Mouse (Mus musculus) hindbrain, embryonic 16.5 days (tissue): ENCODE measurements around the gene Vps25. TPM values are rescaled to one million over a fixed set of nuclear protein-coding genes. Genes with fewer than 3 reads are reported as not detected.

ENCODE experiments used
- ATAC-seq: fragments of 200-750 bp; cut with Nextera tagmentation; 2 replicates; pipeline ENCODE4 v1.8.0; 2017; ENCODE audit warnings: moderate TSS enrichment, moderate library complexity
- H3K27ac ChIP-seq: fragments of 300-500 bp; sonication (generic); 2 replicates; pipeline ENCODE4 v1.5.1; 2014; ENCODE audit warnings: low read depth, mild to moderate bottlenecking, control low read depth, low read length, moderate library complexity
- H3K27me3 ChIP-seq: fragments of 300-500 bp; sonication (generic); replicated peaks from 2 replicates; pipeline ENCODE4 v1.6.1; 2014; ENCODE audit warnings: low read length; ENCODE audit not compliant: control insufficient read depth, insufficient read depth
- H3K36me3 ChIP-seq: fragments of 300-500 bp; sonication (generic); 2 replicates; pipeline ENCODE4 v1.6.1; 2014; ENCODE audit warnings: mild to moderate bottlenecking, low read length, moderate library complexity, mixed read lengths; ENCODE audit not compliant: control insufficient read depth, insufficient read depth
- H3K4me1 ChIP-seq: fragments of 300-500 bp; sonication (generic); 2 replicates; pipeline ENCODE4 v1.6.1; 2014; ENCODE audit warnings: low read depth, low read length; ENCODE audit not compliant: control insufficient read depth, insufficient read depth
- H3K4me2 ChIP-seq: fragments of 300-500 bp; sonication (generic); 2 replicates; pipeline ENCODE4 v1.6.1; 2014; ENCODE audit warnings: mild to moderate bottlenecking, low read length, control low read depth, moderate library complexity
- H3K4me3 ChIP-seq: fragments of 300-500 bp; sonication (generic); 2 replicates; pipeline ENCODE4 v1.5.1; 2014; ENCODE audit warnings: mild to moderate bottlenecking, low read length, control low read depth, moderate library complexity
- H3K9ac ChIP-seq: fragments of 300-500 bp; sonication (generic); 2 replicates; pipeline ENCODE4 v1.6.1; 2014; ENCODE audit warnings: low read depth, mild to moderate bottlenecking, control low read depth, low read length, moderate library complexity
- H3K9me3 ChIP-seq: fragments of 300-500 bp; sonication (generic); 2 replicates; pipeline ENCODE4 v1.6.1; 2014; ENCODE audit warnings: mild to moderate bottlenecking, low read length, moderate library complexity; ENCODE audit not compliant: control insufficient read depth
- WGBS: fragments of 180-500 bp; shearing (Covaris S2); extraction: QIAGEN DNeasy Blood & Tissue Kit; methylation state at CpG from one replicate; pipeline ENCODE4 v1.1.7; 2014; 5-methylcytosine and 5-hydroxymethylcytosine counted together
- polyA plus RNA-seq: library from polyadenylated mRNA; unstranded; fragments of >200 nt; fragmentation: Nextera tagmentation; extraction: Ambion mirVana; gene quantifications from 2 replicates; pipeline ENCODE4 v1.2.1, GENCODE M21; 2015

The Vps25 gene
- polyA plus RNA-seq, 1 experiment from 2014 or later, result 131 TPM

DNA sequence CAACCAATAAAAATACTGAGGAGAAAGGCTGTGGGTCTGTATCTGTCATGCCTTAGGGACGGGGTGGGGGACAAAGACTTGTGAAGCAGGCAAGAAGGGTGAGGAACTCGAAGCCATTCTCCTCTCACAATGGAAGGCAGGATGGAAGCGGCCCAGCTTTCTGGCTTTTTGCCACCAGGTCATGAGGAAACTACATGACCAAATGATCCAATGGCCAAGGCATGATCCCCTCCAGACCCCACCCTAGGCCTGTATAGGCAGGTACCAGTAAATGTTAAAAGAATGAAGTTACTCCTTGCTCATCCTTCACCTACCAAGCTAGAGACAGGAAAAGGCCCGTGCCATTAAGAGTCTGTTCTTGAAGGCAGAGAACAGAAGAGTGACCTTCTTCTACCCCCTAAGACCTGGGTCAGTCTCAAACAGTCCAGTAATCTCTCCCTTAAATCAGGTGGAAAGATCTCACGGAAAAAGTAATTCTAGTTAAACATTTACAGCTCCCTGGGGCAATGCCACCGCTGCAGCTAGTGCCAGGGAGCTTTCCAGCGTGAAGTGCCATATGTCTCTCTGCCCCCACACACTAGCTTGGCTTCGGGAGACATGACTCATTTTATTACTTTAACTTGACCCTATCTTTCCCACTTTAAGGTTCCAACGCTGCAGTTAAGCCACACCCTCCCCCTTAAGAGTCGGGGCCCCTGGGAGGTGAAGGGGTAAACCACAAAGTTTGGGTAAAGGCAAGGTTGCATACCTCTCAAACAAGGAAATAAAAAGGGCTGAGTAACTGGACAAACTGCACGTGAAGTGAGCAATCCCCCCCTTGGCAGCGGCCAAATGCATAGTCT is 24.1 kb downstream of the Vps25 start:
- Histone ChIP-seq H3K27me3 (no peaks in the 10 kb centered on the region), H3K27ac (no peak overlapping the region), H3K9me3 (no peaks in the 10 kb centered on the region), H3K4me2 (peak overlapping the region; percentile 87), H3K36me3 (no peaks in the 10 kb centered on the region), H3K4me3 (peak overlapping the region; percentile 54), H3K9ac (peak overlapping the region; percentile 73; the same call in 1 of the 2 replicates), H3K4me1 (peaks cover 24% of the 10 kb centered on the region)
- WGBS, result 69% methylated on average over 12 of the region's 12 CpGs
- no peak for ATAC-seq

DNA sequence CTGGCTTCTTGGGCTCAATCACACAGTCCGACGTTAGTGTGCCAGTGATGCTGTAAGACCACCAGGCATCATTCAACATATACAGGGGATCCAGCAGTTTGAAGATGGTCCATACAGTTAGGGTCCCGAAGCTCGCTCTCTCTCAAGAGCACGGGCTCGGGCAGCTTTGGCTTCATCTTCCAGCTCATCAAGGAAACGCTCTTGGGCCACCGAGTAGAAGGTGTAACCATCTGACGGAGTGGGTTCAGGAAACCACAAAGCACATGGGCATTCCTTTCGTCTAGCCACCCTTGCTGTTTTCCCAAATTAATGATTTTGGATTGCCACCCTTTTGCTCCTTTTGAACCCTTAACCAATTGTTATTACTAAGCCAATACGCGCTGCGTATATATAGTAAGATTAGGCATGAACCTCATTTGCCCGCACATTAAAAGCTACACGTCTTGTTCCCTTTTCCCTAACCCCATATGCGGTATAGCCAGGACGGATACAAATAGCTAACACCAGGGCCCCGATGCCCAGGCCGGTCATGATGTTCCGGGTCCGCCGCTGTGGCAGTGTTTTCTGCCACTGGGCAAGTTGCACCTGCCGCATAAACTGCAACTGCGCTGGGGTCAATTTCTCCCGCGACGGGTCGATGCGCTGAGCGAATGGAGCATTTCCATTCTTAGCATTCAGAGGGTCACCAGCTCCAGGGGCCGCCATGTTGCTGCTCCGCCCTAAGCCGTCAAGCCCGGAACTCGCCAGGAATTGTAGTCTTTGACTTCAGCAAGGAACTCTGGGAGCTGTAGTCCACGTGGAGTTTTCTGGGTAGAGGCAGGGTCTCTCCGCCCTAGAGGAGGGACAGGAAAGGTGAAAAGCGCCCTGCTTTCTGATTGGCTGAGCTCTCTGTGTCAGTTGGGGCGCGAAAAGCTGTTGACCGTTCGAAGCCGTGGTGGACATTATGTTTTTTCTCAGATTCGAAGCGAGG is 25.0 kb downstream of the Vps25 start, which contains the start of the genes Cntd1 and Coa3:
Gene Cntd1 (plus strand): TSS at position 790 of the 970 bp plus-strand sequence.
Gene Coa3 (minus strand): TSS at position 892 of the 970 bp plus-strand sequence.
- H3K4me2 ChIP-seq, result peak within 1 kb of the TSS; percentile 87
- no peaks in the 10 kb centered on the region for H3K9me3 ChIP-seq
- H3K36me3 ChIP-seq, result no peaks in the 10 kb centered on the region
- H3K4me1 ChIP-seq, result peaks cover 24% of the 10 kb centered on the region
- ATAC-seq, result peak; percentile 99
- peak within 1 kb of the TSS; percentile 73 for H3K9ac ChIP-seq
- 11% methylated on average over 45 of the region's 45 CpGs for WGBS
- no peaks in the 10 kb centered on the region for H3K27me3 ChIP-seq
- peak within 1 kb of the TSS; percentile 54 for H3K4me3 ChIP-seq
- H3K27ac ChIP-seq, result peak within 1 kb of the TSS; percentile 57; the same call in 1 of the 2 replicates

DNA sequence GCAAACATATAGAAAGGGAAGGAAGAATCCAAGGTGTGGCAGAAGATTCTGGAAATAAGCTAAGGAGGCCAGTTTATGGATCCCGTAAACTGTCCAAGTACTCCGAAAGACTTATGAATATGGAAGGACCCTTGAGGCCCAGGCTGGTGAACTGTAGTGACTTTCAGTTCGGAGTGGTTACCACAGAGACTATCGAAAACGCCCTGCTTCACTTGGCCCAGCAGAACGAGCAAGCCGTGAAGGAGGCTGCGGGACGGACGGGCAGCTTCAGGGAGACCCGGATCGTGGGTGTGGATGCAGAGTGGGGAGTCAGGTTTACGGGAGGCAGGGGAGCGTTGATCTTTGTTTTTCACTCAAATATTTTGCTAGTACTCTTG is 25.7 kb downstream of the Vps25 start:
- 63% methylated on average over 14 of the region's 14 CpGs for WGBS
- H3K4me1 ChIP-seq, result peaks cover 24% of the 10 kb centered on the region
- no peaks in the 10 kb centered on the region for H3K27me3 ChIP-seq
- peak overlapping the region; percentile 54 for H3K4me3 ChIP-seq
- H3K9ac ChIP-seq, result peak overlapping the region; percentile 29
- H3K4me2 ChIP-seq, result peak overlapping the region; percentile 78
- H3K9me3 ChIP-seq, result no peaks in the 10 kb centered on the region
- ATAC-seq, result no peak; the same call in 1 of the 2 replicates
- H3K36me3 ChIP-seq, result no peaks in the 10 kb centered on the region
- H3K27ac ChIP-seq, result no peak overlapping the region

DNA sequence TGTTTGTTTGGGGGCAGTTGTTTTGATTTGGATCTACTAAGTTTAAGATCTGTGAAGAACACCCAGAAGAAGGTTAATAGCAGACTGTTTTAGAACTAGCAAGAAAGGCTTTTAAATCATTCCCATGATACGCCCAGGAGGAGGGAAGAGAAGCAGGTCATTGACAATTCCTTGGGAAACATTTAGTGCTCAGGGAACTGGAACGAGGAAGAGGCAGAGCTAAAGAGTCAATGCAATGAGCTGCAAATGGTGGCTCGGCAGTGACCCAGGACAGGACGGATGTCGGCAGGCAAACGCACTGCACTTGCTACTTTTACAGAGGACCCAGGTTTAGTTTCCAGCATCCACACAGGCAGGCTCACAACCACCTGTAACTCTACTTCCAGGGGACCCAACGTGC is 27.3 kb downstream of the Vps25 start:
- WGBS, result 37% methylated on average over 7 of the region's 7 CpGs
- Histone ChIP-seq H3K27me3 (no peaks in the 10 kb centered on the region), H3K4me1 (peaks cover 24% of the 10 kb centered on the region), H3K9ac (no peak overlapping the region), H3K4me3 (no peak overlapping the region), H3K9me3 (no peaks in the 10 kb centered on the region), H3K36me3 (no peaks in the 10 kb centered on the region), H3K27ac (no peak overlapping the region), H3K4me2 (no peak overlapping the region)
- ATAC-seq, result no peak

DNA sequence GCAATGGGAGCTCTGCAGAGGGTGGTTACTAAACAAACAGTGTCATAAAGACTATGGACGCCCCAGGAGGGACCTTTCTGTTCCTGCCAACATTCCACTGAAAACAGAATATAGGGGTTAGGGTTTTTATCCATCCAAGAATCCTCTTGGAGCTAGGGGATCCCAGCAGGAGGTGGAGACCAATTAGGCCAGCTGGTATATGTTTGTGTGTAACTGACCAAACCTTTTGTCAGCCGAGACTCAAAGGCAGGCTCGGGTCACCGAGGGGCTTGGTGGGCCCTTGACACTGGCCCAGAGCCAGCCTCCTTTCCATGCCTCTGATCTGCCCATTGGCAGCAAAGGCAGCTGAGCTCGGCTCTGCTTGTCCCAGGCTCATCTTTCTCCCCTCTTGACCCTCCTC is 29.4 kb downstream of the Vps25 start:
- H3K4me2 ChIP-seq, result no peak overlapping the region
- no peak for ATAC-seq
- H3K9me3 ChIP-seq, result no peaks in the 10 kb centered on the region
- no peak overlapping the region for H3K9ac ChIP-seq
- no peak overlapping the region for H3K27ac ChIP-seq
- no peaks in the 10 kb centered on the region for H3K27me3 ChIP-seq
- 32% methylated on average over 5 of the region's 5 CpGs for WGBS
- no peaks in the 10 kb centered on the region for H3K36me3 ChIP-seq
- H3K4me3 ChIP-seq, result no peak overlapping the region
- peaks cover 8% of the 10 kb centered on the region for H3K4me1 ChIP-seq

DNA sequence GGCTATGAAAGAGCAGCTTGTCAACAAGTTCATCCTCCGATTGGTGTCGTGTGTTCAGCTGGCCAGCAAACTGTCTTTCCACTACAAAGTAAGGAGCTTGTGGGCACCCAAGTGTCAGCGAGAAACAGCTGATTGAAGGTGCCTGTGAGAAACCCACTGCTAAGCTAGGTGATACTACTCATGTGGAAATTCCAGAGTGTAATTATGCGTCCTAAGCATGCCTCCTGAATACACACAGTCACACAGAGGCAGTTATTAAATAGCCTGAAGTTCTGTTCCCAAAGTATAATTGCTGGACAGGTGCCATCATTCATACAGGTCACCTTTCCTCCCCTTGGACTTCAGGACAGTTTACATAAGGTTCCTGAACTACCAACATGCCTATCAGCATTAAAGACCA is 30.3 kb downstream of the Vps25 start:
- Histone ChIP-seq H3K27ac (no peak overlapping the region), H3K36me3 (peaks cover 3% of the 10 kb centered on the region; the same call in 1 of the 2 replicates), H3K4me2 (no peak overlapping the region), H3K4me1 (peaks cover 5% of the 10 kb centered on the region), H3K9ac (no peak overlapping the region), H3K27me3 (no peaks in the 10 kb centered on the region), H3K4me3 (no peak overlapping the region), H3K9me3 (no peaks in the 10 kb centered on the region)
- ATAC-seq, result no peak
- WGBS, result 71% methylated on average over 4 of the region's 4 CpGs

DNA sequence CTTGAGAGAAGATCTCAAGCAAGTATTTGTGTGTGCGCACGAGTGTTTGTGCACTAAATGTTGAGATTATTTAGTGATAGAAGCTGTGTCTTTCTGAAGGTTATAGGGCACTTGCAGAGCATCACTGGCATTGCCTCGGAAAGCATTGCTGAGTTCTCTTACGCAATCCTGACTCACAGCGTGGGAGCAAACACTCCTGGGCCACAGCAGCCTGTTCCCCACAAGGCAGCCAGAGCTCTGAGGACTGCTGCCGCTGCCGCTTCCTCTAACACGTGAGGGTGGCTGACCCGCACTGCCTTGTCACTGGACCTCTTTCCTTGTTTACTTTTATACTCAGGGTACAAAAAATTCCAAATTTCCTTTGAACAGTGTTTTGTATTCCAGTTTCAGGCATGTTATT is 33.8 kb downstream of the Vps25 start:
- H3K4me3 ChIP-seq, result no peak overlapping the region
- peaks cover 15% of the 10 kb centered on the region for H3K36me3 ChIP-seq
- no peak for ATAC-seq

DNA sequence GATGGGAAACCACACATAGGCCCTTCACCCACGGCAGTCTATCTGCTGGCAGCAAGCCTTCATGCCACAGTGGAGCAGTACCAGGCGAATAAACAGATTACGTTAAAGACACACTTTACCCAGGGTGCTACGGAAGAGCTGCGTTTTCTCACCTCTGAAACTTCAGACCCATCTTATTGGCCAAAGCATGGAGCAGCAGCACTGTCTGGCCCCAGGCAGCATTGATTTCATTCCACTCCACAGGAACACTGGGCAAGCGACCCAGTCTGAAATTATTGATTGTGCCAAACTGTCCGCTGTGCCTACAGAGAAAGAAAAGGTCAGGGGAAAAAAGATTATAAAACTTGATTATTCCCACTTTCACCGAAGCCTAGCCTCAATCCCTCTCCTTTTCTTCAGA is 37.7 kb downstream of the Vps25 start:
- Histone ChIP-seq H3K36me3 (peaks cover 21% of the 10 kb centered on the region), H3K4me2 (no peak overlapping the region), H3K9ac (no peak overlapping the region), H3K4me1 (no peaks in the 10 kb centered on the region), H3K27me3 (no peaks in the 10 kb centered on the region), H3K9me3 (no peaks in the 10 kb centered on the region), H3K4me3 (no peak overlapping the region), H3K27ac (no peak overlapping the region)
- ATAC-seq, result no peak
- 96% methylated on average over 8 of the region's 8 CpGs for WGBS

More for the DNA sequence above, 33.8 kb downstream of the Vps25 start:
- WGBS, result 78% methylated on average over 9 of the region's 9 CpGs
- no peaks in the 10 kb centered on the region for H3K27me3 ChIP-seq
- H3K9me3 ChIP-seq, result no peaks in the 10 kb centered on the region
- no peak overlapping the region for H3K4me2 ChIP-seq
- H3K4me1 ChIP-seq, result no peaks in the 10 kb centered on the region
- no peak overlapping the region for H3K9ac ChIP-seq
- H3K27ac ChIP-seq, result no peak overlapping the region

DNA sequence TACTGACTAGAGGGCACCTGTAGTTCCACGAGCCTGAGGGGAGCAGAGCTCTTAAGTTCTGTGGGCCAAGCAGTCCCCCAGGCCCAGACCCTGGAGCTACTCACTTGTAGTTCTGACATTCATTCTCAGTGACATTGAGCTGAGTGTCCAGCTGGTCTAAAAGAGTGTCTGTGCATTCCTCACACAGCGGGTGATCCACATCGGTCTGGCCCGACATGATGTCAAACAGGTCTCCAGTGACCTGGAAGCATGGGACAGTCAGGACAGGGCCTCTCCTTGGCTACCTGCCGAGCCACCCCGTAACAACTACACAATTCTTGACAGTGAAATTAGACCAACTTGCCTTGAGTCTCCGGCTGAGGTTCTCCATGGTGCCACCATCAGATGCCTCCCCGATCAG is 41.7 kb downstream of the Vps25 start:
- Histone ChIP-seq H3K4me2 (no peak overlapping the region), H3K4me3 (no peak overlapping the region), H3K27ac (no peak overlapping the region), H3K9me3 (no peaks in the 10 kb centered on the region), H3K27me3 (no peaks in the 10 kb centered on the region), H3K36me3 (peaks cover 16% of the 10 kb centered on the region), H3K4me1 (peaks cover under 1% of the 10 kb centered on the region; the same call in 1 of the 2 replicates), H3K9ac (no peak overlapping the region)
- 89% methylated on average over 8 of the region's 8 CpGs for WGBS
- ATAC-seq, result no peak
